In the genomic region with DNA sequence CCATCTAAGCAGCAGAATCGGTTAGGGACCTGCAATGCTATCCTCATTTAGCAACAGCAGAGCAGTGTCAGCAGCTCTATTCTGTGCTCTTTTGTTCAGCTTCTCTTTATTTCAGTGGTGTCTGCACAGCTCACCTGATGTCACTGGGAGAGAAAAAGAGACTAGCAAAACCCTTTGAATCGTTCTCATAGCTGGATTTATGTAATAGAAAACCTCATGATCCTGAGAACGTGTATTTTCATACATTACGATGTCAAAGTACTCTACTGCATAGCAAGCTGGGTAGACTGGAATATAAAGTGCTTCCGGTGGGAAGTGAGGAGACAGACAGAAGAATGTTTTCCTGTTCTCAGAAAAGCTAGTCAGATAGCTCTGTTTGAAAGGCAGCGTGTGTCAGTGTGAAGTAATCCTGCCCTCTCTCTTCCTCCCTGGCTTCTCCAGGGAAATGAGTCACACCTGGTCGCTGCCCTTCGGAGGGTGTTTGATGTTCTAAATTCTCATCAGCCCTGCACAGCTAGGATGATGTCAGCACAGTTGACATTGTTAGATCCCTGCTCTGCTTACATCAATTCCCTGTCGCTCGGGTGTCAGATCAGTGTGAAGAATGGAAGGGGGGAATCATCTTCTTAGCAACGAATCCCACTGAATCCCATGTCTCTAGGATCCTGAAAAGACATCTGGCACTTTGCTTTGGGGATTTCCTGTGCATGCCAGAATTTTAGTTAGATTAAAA, we compare ENCODE assay signal across 8 mouse cellular contexts.
DNase-seq lines count a peak whose midpoint lies in the region; ATAC-seq and TF ChIP-seq lines count a peak whose summit lies in the region.

No protein-coding gene starts in this region.

- no peak for TF ChIP-seq CTCF in lung, postnatal 0 days (IDR thresholded peaks at IDR 0.05)

- TF ChIP-seq EP300 in lung, postnatal 0 days (IDR thresholded peaks at IDR 0.05): peak; percentile 42

- peak overlapping the region; percentile 11; the same call in 1 of the 2 replicates for H3K4me2 ChIP-seq in lung, postnatal 0 days (replicated peaks; ENCODE audit: low read depth, low read length)
- 0 out of 2 replicates have a peak overlapping the region, but pooled peaks have one; percentile 9 for H3K4me2 ChIP-seq in hindbrain, embryonic 13.5 days
- H3K4me2 ChIP-seq in midbrain, embryonic 16.5 days (ENCODE audit: low read length): peak overlapping the region; percentile 38

- no peak overlapping the region for H3K9ac ChIP-seq in lung, postnatal 0 days (replicated peaks; ENCODE audit: low read depth)
- H3K9ac ChIP-seq in hindbrain, embryonic 13.5 days: no peak overlapping the region
- peak overlapping the region; percentile 41 for H3K9ac ChIP-seq in midbrain, embryonic 16.5 days (ENCODE audit: low read depth, low read length)

- ATAC-seq in lung, postnatal 0 days: peak; percentile 64
- peak; percentile 52; the same call in 1 of the 2 replicates for ATAC-seq in hindbrain, embryonic 13.5 days (ENCODE audit: low FRiP score)
- ATAC-seq in midbrain, embryonic 16.5 days: peak; percentile 81

- no peak overlapping the region for H3K4me3 ChIP-seq in lung, postnatal 0 days (ENCODE audit: low read depth, low read length)
- H3K4me3 ChIP-seq in hindbrain, embryonic 13.5 days: no peak overlapping the region
- no peak overlapping the region for H3K4me3 ChIP-seq in midbrain, embryonic 16.5 days (ENCODE audit: low read depth, low read length)

- H3K36me3 ChIP-seq in lung, postnatal 0 days (ENCODE audit: insufficient read depth, low read length): no peaks in the 10 kb centered on the region
- no peaks in the 10 kb centered on the region for H3K36me3 ChIP-seq in hindbrain, embryonic 13.5 days
- H3K36me3 ChIP-seq in midbrain, embryonic 16.5 days (ENCODE audit: control insufficient read depth, insufficient read depth, low read length): no peaks in the 10 kb centered on the region

- peak; percentile 37 for DNase-seq in lung, postnatal 0 days (ENCODE audit: low spot score)
- no peak for DNase-seq in lung, postnatal 36 days
- DNase-seq in embryo, embryonic 10.5 days (ENCODE audit: low spot score): peak; percentile 11
- no peak for DNase-seq in kidney, postnatal 14 days
- DNase-seq in c-Kit-positive CD71-positive TER-119-positive erythroid progenitor cells, embryonic 14.5 days (ENCODE audit: low spot score): no peak
- no peak for DNase-seq in testis, postnatal 10 days (ENCODE audit: low spot score)

- no peaks in the 10 kb centered on the region for H3K4me1 ChIP-seq in lung, postnatal 0 days (ENCODE audit: insufficient read depth, low read depth, low read length)
- H3K4me1 ChIP-seq in hindbrain, embryonic 13.5 days (replicated peaks): peaks cover 12% of the 10 kb centered on the region
- peaks cover 22% of the 10 kb centered on the region for H3K4me1 ChIP-seq in midbrain, embryonic 16.5 days (ENCODE audit: control insufficient read depth, insufficient read depth, low read length)

- no peaks in the 10 kb centered on the region for H3K9me3 ChIP-seq in lung, postnatal 0 days (ENCODE audit: low read length)
- no peaks in the 10 kb centered on the region for H3K9me3 ChIP-seq in hindbrain, embryonic 13.5 days
- no peaks in the 10 kb centered on the region for H3K9me3 ChIP-seq in midbrain, embryonic 16.5 days (replicated peaks; ENCODE audit: control insufficient read depth, low read length, poor library complexity, severe bottlenecking)

- WGBS in lung, postnatal 0 days: 25% methylated on average over 11 of the region's 11 CpGs
- WGBS in hindbrain, embryonic 13.5 days: 45% methylated on average over 11 of the region's 11 CpGs
- 18% methylated on average over 11 of the region's 11 CpGs for WGBS in midbrain, embryonic 16.5 days

- no peaks in the 10 kb centered on the region for H3K27me3 ChIP-seq in lung, postnatal 0 days (replicated peaks; ENCODE audit: insufficient read depth, low read length)
- H3K27me3 ChIP-seq in hindbrain, embryonic 13.5 days: no peaks in the 10 kb centered on the region
- H3K27me3 ChIP-seq in midbrain, embryonic 16.5 days (ENCODE audit: control insufficient read depth, insufficient read depth, low read depth, low read length): no peaks in the 10 kb centered on the region

- no peak overlapping the region for H3K27ac ChIP-seq in lung, postnatal 0 days (ENCODE audit: low read length)
- H3K27ac ChIP-seq in hindbrain, embryonic 13.5 days: peak overlapping the region; percentile 80
- H3K27ac ChIP-seq in midbrain, embryonic 16.5 days (ENCODE audit: low read length): peak overlapping the region; percentile 83

Comparison
In these comparisons a context has a peak if more than half of its experiments do, and no peak if none do; other contexts are left out.
1. DNase-seq: peak in lung, postnatal 0 days (single experiment) and embryo, embryonic 10.5 days (single experiment); none in lung, postnatal 36 days (single experiment), kidney, postnatal 14 days (single experiment), c-Kit-positive CD71-positive TER-119-positive erythroid progenitor cells, embryonic 14.5 days (single experiment) and testis, postnatal 10 days (single experiment).
2. Peak in every context shown above with its lines, with median percentiles within 50 percentile points of each other: ATAC-seq and H3K4me2 ChIP-seq.